Mouse (Mus musculus) megakaryocyte, embryonic 14.5 days (primary cell): Measurements from ENCODE around the gene Kcns1.

Source experiments
- FLI1 ChIP-seq: IDR thresholded peaks from 2 replicates; pipeline ENCODE4 v1.6.1; 2012; ENCODE audit warnings: low read length, inconsistent platforms, mixed read lengths
- GATA1 ChIP-seq: IDR thresholded peaks from 3 replicates; pipeline ENCODE4 v1.6.1; 2012; ENCODE audit warnings: mixed read lengths, low read length, inconsistent platforms, borderline replicate concordance

DNA sequence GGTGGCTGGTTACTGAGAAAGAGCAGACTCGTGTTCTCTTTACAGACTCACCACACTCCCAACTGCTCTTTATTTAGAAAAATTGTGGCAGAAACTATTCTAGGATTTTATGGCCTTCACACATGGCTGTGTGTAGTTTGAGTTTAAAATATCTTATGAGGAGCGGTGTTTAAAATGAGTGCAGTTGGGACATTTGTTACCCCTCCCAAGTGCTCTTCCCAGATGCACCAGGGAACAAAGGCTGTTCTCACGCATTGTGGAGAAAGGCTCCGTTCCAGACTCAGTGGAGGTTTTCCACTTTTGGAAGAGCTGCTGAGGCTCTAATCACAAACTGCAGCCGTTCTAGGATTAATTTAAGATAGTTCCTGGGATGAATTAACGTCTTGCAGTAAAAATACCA is 33.2 kb downstream of the Kcns1 start:
- TF ChIP-seq GATA1 = no peak
- no peak for TF ChIP-seq FLI1
